In genomic region chr4:140052575-140052974, GRCm38 (mm10) we compare ENCODE assay signal across 13 mouse cellular contexts.
DNase-seq lines count a peak whose midpoint lies in the region; ATAC-seq and TF ChIP-seq lines count a peak whose summit lies in the region.
"Had no signal": no experiment of that assay in that cellular context is flagged by ENCODE, and none has a peak within 500 bp of the region (broad histone marks: within the 10 kb centered on the region; RNA-seq: fewer than 3 reads in every experiment).

No protein-coding gene starts in this region.

- DNase-seq in cerebellum, postnatal 10 days, result peak; percentile 56 to 75
- DNase-seq in kidney, postnatal 0 days (ENCODE audit: low spot score), result no peak
- DNase-seq in kidney, postnatal 10 days, result no peak
- DNase-seq in testis, postnatal 14 days (ENCODE audit: low spot score), result no peak
- no peak for DNase-seq in stomach, postnatal 0 days (ENCODE audit: low spot score)
- no peak for DNase-seq in spleen, postnatal 10 days (ENCODE audit: low spot score in 2 of 2)
- DNase-seq: heart, adult 18-20 months; heart, postnatal 36 days; spleen, adult 18-20 months; thymus, postnatal 14 days had no signal

- no peaks in the 10 kb centered on the region for H3K27me3 ChIP-seq in kidney, postnatal 0 days (ENCODE audit: insufficient read depth, low read length)
- H3K27me3 ChIP-seq in testis, adult 2 months (ENCODE audit: control insufficient read depth, insufficient read depth, low read length), result no peaks in the 10 kb centered on the region
- H3K27me3 ChIP-seq in stomach, postnatal 0 days (ENCODE audit: control insufficient read depth, insufficient read depth, low read length), result no peaks in the 10 kb centered on the region
- H3K27me3 ChIP-seq: lung, embryonic 15.5 days had no signal

- 58% methylated on average over 11 of the region's 11 CpGs for WGBS in kidney, postnatal 0 days
- 55% methylated on average over 11 of the region's 11 CpGs for WGBS in stomach, postnatal 0 days

- TF ChIP-seq POLR2A in testis, adult 2 months (IDR thresholded peaks at IDR 0.05; ENCODE audit: control insufficient read depth, low read depth, low read length), result no peak

- no peak overlapping the region for H3K4me3 ChIP-seq in kidney, postnatal 0 days (replicated peaks; ENCODE audit: low read depth, low read length)
- no peak overlapping the region for H3K4me3 ChIP-seq in testis, adult 2 months (ENCODE audit: control insufficient read depth, low read depth, low read length)
- H3K4me3 ChIP-seq in stomach, postnatal 0 days (ENCODE audit: low read depth, low read length), result no peak overlapping the region
- H3K4me3 ChIP-seq: lung, embryonic 15.5 days had no signal

- ATAC-seq in cerebellum, adult (ENCODE audit: insufficient number of reproducible peaks, low FRiP score, low TSS enrichment), result no peak
- ATAC-seq in kidney, postnatal 0 days (replicated peaks; ENCODE audit: low FRiP score, low read depth), result no peak
- ATAC-seq in stomach, postnatal 0 days (ENCODE audit: low FRiP score, low TSS enrichment), result no peak

- TF ChIP-seq EP300 in stomach, postnatal 0 days (optimal IDR thresholded peaks at IDR 0.05), result no peak

- H3K27ac ChIP-seq in kidney, postnatal 0 days, result no peak overlapping the region
- H3K27ac ChIP-seq in testis, adult 2 months (ENCODE audit: control insufficient read depth, insufficient read depth, low read depth, low read length), result no peak overlapping the region
- no peak overlapping the region for H3K27ac ChIP-seq in stomach, postnatal 0 days (replicated peaks)
- H3K27ac ChIP-seq: lung, embryonic 15.5 days had no signal

- no peak overlapping the region for H3K9ac ChIP-seq in kidney, postnatal 0 days (ENCODE audit: low read depth, low read length)
- H3K9ac ChIP-seq in stomach, postnatal 0 days (ENCODE audit: low read length), result no peak overlapping the region
- H3K9ac ChIP-seq: lung, embryonic 15.5 days had no signal

- H3K36me3 ChIP-seq in kidney, postnatal 0 days (ENCODE audit: insufficient read depth, low read length), result no peaks in the 10 kb centered on the region
- no peaks in the 10 kb centered on the region for H3K36me3 ChIP-seq in testis, adult 2 months (ENCODE audit: control insufficient read depth, insufficient read depth, low read length)
- H3K36me3 ChIP-seq in stomach, postnatal 0 days (ENCODE audit: control insufficient read depth, insufficient read depth, low read length), result no peaks in the 10 kb centered on the region
- H3K36me3 ChIP-seq: lung, embryonic 15.5 days had no signal

- no peaks in the 10 kb centered on the region for H3K4me1 ChIP-seq in kidney, postnatal 0 days (replicated peaks; ENCODE audit: insufficient read depth, low read length)
- H3K4me1 ChIP-seq in testis, adult 2 months (ENCODE audit: control insufficient read depth, insufficient read depth, low read length), result no peaks in the 10 kb centered on the region
- no peaks in the 10 kb centered on the region for H3K4me1 ChIP-seq in stomach, postnatal 0 days (replicated peaks; ENCODE audit: control insufficient read depth, insufficient read depth)
- H3K4me1 ChIP-seq: lung, embryonic 15.5 days had no signal

- no peak overlapping the region for H3K4me2 ChIP-seq in kidney, postnatal 0 days (ENCODE audit: low read length)
- no peak overlapping the region for H3K4me2 ChIP-seq in stomach, postnatal 0 days (replicated peaks; ENCODE audit: low read depth)
- H3K4me2 ChIP-seq: lung, embryonic 15.5 days had no signal

- H3K9me3 ChIP-seq in kidney, postnatal 0 days (replicated peaks; ENCODE audit: low read length), result no peaks in the 10 kb centered on the region
- no peaks in the 10 kb centered on the region for H3K9me3 ChIP-seq in stomach, postnatal 0 days (ENCODE audit: control insufficient read depth, low read length)
- H3K9me3 ChIP-seq: lung, embryonic 15.5 days had no signal

- TF ChIP-seq CTCF in kidney, postnatal 0 days (IDR thresholded peaks at IDR 0.05; ENCODE audit: low read depth), result peak; percentile 49; the same call in 1 of the 2 replicates
- peak; percentile 73; the same call in 1 of the 2 replicates for TF ChIP-seq CTCF in testis, adult 2 months (IDR thresholded peaks at IDR 0.05; ENCODE audit: control insufficient read depth, insufficient read depth, insufficient replicate concordance, low read depth, low read length)
- peak; percentile 55 for TF ChIP-seq CTCF in stomach, postnatal 0 days (IDR thresholded peaks at IDR 0.05; ENCODE audit: low read depth)

Comparison
In these comparisons a context has a peak if more than half of its experiments do, and no peak if none do; other contexts are left out.
1. DNase-seq: peak in cerebellum, postnatal 10 days (2 of 2); none in kidney, postnatal 0 days (single experiment), kidney, postnatal 10 days (single experiment), testis, postnatal 14 days (single experiment), stomach, postnatal 0 days (single experiment) and spleen, postnatal 10 days (0 of 2).
2. Peak in every context shown above with its lines, with median percentiles within 50 percentile points of each other: CTCF ChIP-seq.